Mouse (Mus musculus) urinary bladder, postnatal 4 days (tissue): Measurements from ENCODE around the gene Gm20388.
A peak's percentile ranks its signal among the peaks of the same experiment; 100 is the strongest.

Experiments
- DNase-seq, 2 experiments: peaks; one replicate each; pipeline ENCODE4 v3.0.0; 2021 to 2022; ENCODE audit warnings: low spot score in 2 of 2

Gene Gm20388

DNA sequence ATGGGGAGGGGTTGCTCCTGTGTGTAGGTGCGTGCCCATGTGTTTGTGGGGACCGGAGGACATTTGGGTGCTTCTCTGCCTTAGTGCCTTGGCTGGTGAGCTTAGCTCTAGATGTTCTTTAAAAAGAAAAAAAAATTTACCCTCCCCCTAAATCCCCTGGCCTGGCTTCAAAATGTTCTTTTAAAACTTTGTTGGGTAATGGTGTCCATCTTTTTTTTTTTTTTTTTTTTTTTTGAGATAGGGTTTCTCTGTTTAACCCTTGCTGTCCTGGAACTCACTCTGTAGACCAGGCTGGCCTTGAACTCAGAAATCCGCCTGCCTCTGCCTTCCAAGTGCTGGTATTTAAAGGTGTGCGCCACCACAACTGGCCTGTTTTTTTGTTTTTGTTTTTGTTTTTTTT lies 4.7 kb downstream of the Gm20388 start:
- no peak for DNase-seq

DNA sequence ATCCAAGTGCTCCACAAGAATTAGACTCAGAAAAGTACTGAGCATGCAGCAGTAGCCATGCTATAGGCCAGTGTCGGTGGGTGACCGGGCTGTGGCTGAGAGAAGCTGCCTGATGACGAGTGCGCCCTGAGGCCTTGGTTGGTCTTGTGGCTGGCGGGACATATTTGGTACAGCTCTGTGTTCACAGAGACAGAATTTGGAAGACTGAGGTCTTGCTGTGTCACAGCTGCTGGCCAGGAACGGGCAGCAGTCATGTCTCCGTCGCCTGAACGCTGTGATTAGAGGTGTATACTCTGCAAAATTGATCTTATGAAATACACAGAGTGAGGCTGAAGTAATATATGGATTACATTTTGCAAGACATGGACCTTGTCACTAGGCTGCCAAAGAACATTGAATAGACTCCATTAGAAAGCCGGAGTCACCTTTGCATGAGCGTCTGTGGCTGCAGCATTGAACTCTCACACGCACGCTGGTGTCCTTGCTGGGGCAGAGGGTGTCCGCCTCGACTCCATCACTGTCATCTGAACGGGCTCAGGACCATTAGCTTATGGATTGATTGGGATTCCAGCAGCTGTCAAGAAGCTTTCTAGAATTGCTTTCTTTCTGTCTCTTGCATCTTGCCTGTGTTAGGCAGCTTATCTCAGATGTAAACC lies 5.7 kb downstream of the Gm20388 start:
- no peak for DNase-seq

DNA sequence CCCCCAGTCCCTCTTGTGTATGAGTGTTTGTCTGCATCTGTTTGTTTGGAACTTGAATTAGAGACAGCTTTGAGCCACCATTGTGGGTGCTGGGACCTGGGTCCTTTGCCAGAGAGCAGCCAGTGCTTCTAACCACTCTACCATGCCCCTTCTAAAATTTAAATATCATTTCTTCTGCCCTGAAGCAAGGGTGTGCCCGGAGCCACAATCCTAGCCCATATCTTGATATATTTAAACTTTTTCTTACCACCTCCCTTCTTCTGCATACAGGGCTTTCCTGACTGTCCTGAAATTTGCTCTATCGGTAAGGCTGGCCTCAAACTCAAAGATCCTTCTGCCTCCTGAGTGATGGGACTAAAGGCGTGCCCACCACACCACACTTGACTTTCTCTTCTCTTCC lies 6.8 kb downstream of the Gm20388 start:
- no peak for DNase-seq

- no peak for DNase-seq
These were observed 7.5 kb downstream of the Gm20388 start for GRCm38 (mm10) chr8:119918155-119918567.

DNA sequence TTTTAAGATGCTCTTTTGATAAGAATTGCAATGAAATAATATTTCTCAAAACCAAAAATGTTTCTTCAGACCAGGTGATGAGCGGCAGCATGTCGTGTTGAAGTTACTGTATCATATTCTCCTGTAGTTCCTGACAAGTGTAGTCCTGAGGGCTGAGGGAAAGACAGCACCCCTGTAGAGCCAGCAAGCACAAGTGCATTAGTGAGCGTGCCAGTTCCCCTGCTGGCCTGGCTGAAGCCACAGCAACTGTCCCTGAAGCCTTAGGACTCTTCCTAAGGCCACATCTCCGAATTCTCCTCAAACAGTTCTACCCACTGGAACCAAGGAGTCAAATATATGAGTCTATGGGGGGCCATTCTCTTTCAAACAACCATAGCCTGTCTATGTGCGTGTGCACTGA lies 12.6 kb downstream of the Gm20388 start:
- DNase-seq, result no peak

DNA sequence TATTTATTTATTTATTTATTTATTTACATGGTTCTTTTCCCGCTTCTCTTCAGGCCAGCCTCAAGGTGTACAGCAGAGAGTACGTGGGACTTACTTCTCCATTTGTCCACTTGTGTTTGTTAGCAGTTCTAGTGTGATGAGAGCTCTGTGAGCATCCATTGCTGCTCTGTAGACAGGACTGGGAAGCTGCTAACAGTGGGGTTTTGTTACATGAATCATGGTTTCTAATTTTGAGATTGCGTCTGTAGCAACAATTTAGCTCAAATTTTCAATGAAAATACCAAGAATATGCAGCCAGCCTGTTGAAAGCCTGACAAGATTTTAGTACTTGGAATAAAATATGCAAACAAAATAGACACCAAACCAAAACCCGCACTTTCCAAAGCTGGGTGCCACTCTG lies 14.8 kb downstream of the Gm20388 start:
- no peak for DNase-seq

GRCm38 (mm10) chr8:119926474-119926873 lies 15.8 kb downstream of the Gm20388 start:
- DNase-seq, result no peak

DNA sequence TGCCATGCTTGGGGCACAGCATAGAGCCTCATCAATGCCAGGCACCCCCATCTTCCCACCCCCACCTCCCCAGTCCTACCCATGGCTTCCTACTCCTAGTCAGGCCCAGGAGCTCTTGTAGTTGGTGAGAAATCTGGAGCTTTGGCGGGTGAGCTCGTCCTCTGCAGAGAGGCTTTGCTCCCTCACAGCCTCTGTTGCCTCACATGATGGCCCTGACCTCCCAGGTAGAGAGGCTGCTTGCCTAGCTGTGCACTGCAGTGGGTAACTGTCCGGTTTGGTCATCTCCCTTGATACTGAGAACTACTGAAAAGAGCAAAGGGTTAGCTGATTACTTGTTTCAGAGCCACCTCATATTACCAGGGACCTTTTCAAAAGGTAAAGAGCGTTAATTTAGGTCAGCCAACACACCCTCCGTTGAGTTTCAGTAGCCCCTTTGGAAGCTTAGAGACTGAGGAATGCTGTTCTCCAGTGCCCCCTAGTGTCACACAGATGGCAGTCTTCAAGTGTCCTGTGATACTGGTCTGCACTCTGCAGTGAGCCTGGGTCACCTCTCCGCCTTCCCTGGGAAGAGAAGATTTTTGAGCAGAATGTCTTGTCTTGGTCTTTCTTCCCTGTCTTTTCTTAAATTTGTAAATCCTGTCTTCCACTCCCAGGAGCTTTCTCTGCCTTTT lies 16.9 kb downstream of the Gm20388 start:
- no peak for DNase-seq

DNA sequence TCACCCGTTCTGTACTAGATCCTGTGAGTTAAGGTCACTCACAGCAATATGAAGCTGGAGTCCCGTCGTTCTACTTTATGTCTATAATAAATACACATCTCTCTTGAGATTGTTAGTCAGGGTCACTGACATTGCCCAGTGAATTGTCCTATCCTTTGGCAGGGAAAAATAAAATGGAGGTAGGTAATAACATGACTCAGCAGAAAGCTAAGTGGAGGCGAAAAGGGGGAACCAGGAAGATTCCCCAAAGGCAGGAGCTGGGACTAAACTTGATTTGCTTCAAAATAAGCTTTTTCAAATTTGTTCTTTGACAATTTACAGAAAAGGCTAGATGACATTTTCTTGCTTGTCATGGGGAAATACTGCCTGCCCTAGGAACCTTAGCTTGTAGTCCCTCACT lies 20.7 kb downstream of the Gm20388 start:
- no peak for DNase-seq

GRCm38 (mm10) chr8:119933681-119934080 lies 23.0 kb downstream of the Gm20388 start:
- no peak for DNase-seq

DNA sequence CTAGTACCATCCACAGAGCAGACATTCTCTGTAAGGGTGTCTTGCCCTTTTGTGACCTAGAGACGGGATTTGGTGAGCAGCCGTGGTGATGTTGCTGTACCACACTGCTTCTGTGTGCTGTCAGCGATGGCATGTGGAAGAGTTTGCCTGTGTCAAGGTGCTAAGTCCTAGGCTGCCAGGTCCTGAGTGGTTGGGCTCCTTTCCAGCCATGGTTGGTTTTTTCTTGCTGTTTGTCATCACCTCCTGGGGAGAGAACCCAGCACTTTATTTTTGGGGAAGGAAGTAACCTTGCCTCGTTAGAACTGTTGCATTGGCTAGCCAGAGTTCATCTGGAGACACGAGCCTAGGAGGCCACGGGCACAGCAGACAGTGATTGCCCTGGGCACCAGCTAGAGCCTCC lies 24.9 kb downstream of the Gm20388 start:
- DNase-seq, result no peak

- no peak for DNase-seq
These were observed 27.8 kb downstream of the Gm20388 start for GRCm38 (mm10) chr8:119938481-119938880.

DNA sequence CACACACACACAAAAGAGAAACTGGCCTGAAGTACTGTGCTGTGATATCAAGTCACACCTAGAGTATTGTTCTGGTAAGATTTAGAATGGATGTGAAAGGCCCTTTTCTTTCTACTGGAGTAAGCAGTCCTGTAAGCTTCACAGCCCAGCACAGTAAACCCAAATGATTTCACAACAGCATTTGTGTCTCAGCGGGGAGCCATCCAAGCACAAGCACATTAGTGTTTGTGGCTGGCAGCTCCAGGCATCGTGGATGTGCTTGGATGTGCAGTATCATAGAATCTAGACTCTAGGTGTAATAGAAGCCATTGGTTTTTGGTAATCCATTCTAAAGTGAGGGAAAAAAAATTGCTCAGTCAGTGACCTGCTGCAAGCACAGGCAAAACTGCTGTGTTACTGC lies 28.7 kb downstream of the Gm20388 start:
- no peak for DNase-seq

DNA sequence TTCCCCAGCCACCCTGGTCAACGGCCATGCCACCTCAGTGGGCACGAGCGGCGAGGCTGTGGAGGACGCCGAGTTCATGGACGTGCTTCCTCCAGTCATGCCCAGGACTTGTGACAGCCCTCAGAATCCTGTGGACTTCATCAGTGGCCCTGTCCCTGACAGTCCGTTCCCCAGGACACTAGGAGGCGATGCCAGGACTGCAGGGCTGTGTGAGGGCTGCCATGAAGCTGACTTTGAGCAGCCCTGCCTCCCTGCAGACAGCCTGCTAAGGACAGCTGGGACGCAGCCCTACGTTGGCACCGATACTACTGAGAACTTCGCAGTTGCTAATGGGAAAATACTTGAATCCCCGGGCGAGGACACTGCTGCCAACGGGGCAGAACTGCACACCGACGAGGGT lies 30.8 kb downstream of the Gm20388 start:
- DNase-seq, result no peak

DNA sequence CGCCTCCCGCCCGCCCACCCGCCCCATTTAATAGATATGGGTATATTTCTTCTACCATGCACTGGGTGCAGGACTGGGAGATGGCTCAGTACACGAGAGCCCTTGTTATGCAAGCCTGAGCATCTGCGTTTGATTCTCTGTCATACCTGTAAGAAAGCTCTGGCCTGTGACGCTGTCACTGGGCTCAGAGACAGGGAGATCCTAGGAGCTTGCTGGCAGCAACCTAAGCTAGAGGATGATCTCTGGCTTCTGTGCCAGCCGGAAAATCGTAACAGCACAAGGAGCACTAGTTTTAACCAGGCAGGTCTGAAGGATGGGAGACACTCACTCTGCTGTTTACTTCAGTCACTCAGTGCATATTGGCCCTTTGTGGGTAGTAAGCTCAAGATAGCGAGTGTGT lies 33.0 kb downstream of the Gm20388 start:
- no peak for DNase-seq

DNA sequence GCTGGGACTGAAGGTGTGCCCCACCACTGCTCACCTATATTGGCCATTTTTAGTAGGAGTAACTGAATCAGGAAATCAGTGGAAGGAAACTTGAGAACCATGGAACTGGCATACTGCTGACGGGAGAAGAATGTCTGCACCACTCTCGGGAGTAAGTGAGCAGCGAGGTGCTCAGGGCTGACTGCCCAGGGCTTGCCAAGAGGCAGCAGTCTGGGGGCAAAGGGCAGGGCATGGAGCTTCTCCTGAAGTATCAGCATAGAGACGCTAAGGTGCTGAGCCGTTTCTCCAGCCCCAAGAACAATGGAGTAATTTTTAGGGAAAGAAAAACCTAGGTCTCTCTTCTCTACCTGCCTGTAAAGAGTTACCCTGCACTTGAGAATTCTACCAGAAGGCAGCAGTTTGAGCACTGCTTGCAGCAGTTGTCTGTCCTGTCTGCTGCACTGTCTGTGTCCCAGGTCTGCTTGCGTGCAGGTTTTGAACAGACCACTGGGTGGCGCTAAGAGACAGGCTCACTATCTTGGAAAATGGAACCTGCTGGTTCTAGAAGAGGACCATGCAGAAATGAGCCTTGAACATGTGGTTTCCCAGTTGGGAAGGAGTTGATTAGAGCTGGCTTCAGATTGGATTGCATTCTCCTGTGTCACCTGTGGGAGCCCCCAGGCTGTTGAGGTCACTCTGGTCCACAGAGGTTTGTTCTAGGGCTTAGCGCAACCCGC lies 33.6 kb downstream of the Gm20388 start:
- DNase-seq, result peak; percentile 65 to 78

DNA sequence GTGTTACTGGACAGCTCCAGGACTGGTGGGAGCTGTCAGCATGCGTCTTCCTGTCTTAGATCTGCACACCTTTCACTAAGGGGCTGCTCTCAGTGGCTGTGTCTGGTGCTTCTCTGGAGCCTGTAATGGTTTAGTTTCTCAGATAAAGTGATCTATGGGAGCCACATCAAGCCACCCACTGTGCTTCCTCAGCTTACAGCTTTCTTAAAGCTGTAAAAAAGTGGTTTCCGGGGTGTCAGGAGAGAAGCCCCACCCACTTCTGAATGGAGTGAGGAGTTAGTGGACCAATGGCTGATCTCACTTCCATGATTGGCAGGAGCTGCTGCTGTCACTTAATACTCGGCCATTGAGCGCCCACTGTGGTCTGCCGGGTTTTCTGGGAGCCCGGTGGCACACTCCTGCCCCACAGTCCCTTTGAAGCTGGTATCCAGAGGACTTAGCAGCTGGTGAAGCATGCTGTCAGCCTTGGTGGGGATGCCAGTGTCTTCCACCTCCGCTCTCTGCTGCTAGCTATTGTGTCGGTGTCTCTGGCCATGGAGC lies 35.8 kb downstream of the Gm20388 start:
- no peak for DNase-seq

DNA sequence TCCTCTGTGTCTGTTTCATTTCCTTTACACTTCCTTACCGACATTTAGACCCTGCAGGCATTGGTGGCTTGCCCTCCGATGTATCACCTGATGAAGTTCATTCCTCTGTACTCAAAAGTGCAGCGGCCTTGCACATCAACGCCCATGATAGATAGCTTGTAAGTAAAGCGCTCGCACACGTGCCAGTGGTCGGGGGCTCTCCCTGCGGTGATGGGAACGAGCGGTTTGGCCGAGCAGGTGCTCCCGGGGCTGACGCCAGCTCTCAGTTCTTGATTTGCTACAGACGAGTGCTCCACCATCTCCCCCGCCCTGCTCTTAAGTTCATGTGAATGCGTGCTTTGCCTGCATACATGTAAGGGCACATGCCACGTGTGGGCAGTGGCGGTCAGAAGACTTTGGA lies 37.0 kb downstream of the Gm20388 start:
- no peak for DNase-seq

GRCm38 (mm10) chr8:119948340-119948739 lies 37.7 kb downstream of the Gm20388 start:
- no peak for DNase-seq

DNA sequence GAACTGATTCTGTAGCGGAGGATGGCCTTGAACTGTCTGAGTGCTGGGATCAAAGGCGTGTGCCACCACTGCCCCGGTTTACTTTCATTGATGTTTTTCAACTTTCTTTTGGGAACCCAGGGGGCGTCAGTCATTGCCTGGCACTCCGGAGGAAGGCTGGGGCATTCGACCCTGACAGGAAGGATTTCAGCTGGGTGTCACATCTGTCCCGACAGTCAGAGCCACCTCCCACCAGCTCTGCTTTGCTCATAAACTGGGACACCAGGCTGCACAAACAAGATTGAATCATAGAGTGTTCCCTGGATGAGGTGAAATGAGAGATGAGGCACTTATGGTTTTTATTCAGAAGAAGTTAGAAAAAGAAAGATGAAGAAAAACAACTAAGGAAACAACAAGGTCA lies 41.6 kb downstream of the Gm20388 start:
- no peak for DNase-seq

- no peak for DNase-seq
These were observed 42.1 kb downstream of the Gm20388 start for GRCm38 (mm10) chr8:119952747-119953146.

DNA sequence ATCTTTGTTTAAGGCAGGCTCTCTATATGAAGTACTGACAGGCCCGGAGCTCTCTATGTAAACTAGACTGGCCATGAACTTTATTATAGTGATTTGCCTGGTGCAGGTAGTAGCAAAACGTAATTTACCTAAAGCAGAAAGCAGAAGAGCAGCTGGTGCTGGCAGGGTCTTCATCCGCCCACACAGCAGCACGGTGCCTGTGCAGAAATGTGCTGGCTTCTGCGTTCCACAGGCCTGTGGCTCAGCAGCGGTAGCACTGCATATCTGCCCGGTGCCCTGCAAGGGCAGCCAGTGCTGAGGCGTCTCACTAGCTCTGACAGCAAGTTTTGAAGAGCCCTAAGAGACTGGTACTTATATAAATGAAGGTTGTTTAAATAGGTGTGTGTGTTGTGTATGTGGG lies 44.7 kb downstream of the Gm20388 start:
- DNase-seq, result no peak

GRCm38 (mm10) chr8:119958076-119958475 lies 47.4 kb downstream of the Gm20388 start:
- no peak for DNase-seq
